Comparison of ENCODE assay signal across 8 mouse cellular contexts in the genomic region with DNA sequence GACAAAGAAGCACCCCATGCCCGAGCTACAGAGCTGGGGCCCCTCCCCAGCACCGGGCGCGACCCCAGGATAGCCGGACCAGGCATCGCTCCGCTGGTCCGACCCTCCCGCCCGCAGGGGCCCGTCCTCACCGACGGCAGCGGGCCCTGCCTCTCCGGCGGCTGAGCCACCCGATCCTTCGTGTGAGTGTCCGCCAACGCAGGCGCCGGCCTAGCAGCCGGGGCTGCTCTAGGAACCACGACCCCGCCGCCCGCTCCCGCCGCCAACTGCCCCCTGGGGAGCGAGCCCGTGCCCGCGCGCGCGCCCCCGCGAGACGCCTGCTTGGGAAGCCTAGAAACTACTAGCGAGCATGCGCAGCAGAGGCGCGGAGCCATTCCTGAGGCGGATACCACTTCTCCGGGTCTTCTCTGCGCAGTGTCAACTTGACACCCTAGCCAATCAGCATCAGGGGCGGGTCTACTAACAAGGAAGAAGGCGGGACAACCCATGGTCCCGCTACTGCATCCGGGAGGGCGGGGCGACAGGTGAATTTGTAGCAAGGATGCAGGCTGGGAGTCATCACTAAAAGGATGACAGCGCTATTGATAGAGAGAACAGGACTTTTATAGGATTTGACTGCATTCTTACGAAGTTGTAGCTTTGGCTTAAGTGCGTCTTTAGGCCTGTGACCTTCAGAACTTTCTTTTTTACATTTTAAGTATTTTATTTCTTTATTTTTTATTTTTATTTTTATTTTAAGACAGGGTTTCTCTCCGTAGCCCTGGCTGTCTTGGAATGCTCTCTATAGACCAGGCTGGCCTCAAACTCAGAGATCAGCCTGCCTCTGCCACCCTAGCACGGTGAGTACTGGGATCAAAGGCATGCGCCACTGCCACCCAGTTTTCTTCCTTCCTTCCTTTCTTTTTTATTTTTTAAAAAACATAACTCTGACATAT. TPM values are rescaled to one million over a fixed set of nuclear protein-coding genes. Genes with fewer than 3 reads are reported as not detected.
DNase-seq lines count a peak whose midpoint lies in the region; ATAC-seq and TF ChIP-seq lines count a peak whose summit lies in the region.

Flywch1 (minus strand) TSS at position 319 of the 935 bp plus-strand sequence.

- peak within 1 kb of the TSS; percentile 87 for H3K4me3 ChIP-seq in hindbrain, embryonic 10.5 days
- H3K4me3 ChIP-seq in lung, postnatal 0 days (ENCODE audit: low read depth, low read length), result peak within 1 kb of the TSS; percentile 92

- peak within 1 kb of the TSS; percentile 92 for H3K9ac ChIP-seq in lung, postnatal 0 days (replicated peaks; ENCODE audit: low read depth)

- peak within 1 kb of the TSS; percentile 73 for H3K4me2 ChIP-seq in lung, postnatal 0 days (replicated peaks; ENCODE audit: low read depth, low read length)

- no peaks in the 10 kb centered on the region for H3K9me3 ChIP-seq in hindbrain, embryonic 10.5 days
- H3K9me3 ChIP-seq in lung, postnatal 0 days (ENCODE audit: low read length), result no peaks in the 10 kb centered on the region

- no peaks in the 10 kb centered on the region for H3K27me3 ChIP-seq in hindbrain, embryonic 10.5 days (ENCODE audit: insufficient read depth, poor library complexity, severe bottlenecking)
- no peaks in the 10 kb centered on the region for H3K27me3 ChIP-seq in lung, postnatal 0 days (replicated peaks; ENCODE audit: insufficient read depth, low read length)

- peak; percentile 54; the same call in 1 of the 2 replicates for TF ChIP-seq EP300 in lung, postnatal 0 days (IDR thresholded peaks at IDR 0.05)

- H3K27ac ChIP-seq in hindbrain, embryonic 10.5 days, result peak within 1 kb of the TSS; percentile 97
- peak within 1 kb of the TSS; percentile 68 for H3K27ac ChIP-seq in lung, postnatal 0 days (ENCODE audit: low read length)

- peak; percentile 97 for ATAC-seq in frontal cortex, adult (ENCODE audit: low TSS enrichment)
- ATAC-seq in lung, postnatal 0 days, result peak; percentile 99

- peak; percentile 99 for DNase-seq in MN1 (ENCODE audit: low spot score)
- DNase-seq in cerebellum, adult 9-10 months, result peak; percentile 100
- DNase-seq in hindbrain, embryonic 10.5 days (ENCODE audit: low spot score), result peak; percentile 99
- DNase-seq in layer of hippocampus, adult 9-11 months, result peak; percentile 99
- DNase-seq in lung, postnatal 0 days (ENCODE audit: low spot score), result peak; percentile 99
- DNase-seq in ovary, postnatal 14 days (ENCODE audit: low spot score), result peak; percentile 94
- peak; percentile 98 for DNase-seq in thymus, postnatal 14 days

- no peak for TF ChIP-seq CTCF in lung, postnatal 0 days (IDR thresholded peaks at IDR 0.05)

- WGBS in hindbrain, embryonic 10.5 days, result 4% methylated on average over 58 of the region's 58 CpGs
- 3% methylated on average over 49 of the region's 58 CpGs for WGBS in lung, postnatal 0 days

- peaks cover 22% of the 10 kb centered on the region for H3K4me1 ChIP-seq in hindbrain, embryonic 10.5 days (replicated peaks)
- no peaks in the 10 kb centered on the region for H3K4me1 ChIP-seq in lung, postnatal 0 days (ENCODE audit: insufficient read depth, low read depth, low read length)

- H3K36me3 ChIP-seq in hindbrain, embryonic 10.5 days, result peaks cover 32% of the 10 kb centered on the region
- H3K36me3 ChIP-seq in lung, postnatal 0 days (ENCODE audit: insufficient read depth, low read length), result no peaks in the 10 kb centered on the region

RNA-seq across cellular contexts. Expression of gene Flywch1, which starts in this region (rescaled TPM):
- 181 and 211 TPM in 2 replicates for polyA plus RNA-seq in hindbrain, embryonic 10.5 days (2016; fragmentation: Nextera tagmentation; extraction: Ambion mirVana)
- polyA plus RNA-seq in lung, postnatal 0 days (2015; fragmentation: Nextera tagmentation; extraction: Ambion mirVana), result 43.1 and 43.5 TPM in 2 replicates

Comparison
In these comparisons a context has a peak if more than half of its experiments do, and no peak if none do; other contexts are left out.
1. Peak in every context shown above with its lines: DNase-seq, ATAC-seq, H3K4me3 ChIP-seq and H3K27ac ChIP-seq.